Mouse (Mus musculus): ENCODE results near the gene Lrrc2. TPM values are rescaled to one million over a fixed set of nuclear protein-coding genes. Genes with fewer than 3 reads are reported as not detected.

Gene Lrrc2
- polyA plus RNA-seq, 1 experiment, result 0.84 TPM

GRCm38 (mm10) chr9:110920665-110921419, 30.5 kb upstream of the Lrrc2 start:
- 46% methylated on average over 15 of the region's 15 CpGs for WGBS
- Histone ChIP-seq H3K4me1 (ENCODE audit: control insufficient read depth, insufficient read depth, low read length) (0 out of 2 replicates have a peak, but pooled peaks cover 9% of the 10 kb centered on the region), H3K4me3 (replicated peaks; ENCODE audit: extremely low read depth, low read depth, low read length) (no peak overlapping the region)
- TF ChIP-seq POLR2A (IDR thresholded peaks at IDR 0.05; ENCODE audit: borderline replicate concordance, extremely low read depth, low read depth, low read length), result peak; percentile 10; the same call in 1 of the 2 replicates
- no peak for TF ChIP-seq CTCF (IDR thresholded peaks at IDR 0.05; ENCODE audit: insufficient read depth, low read length)
- DNase-seq, result peak; percentile 30

GRCm38 (mm10) chr9:110922759-110923158, 28.6 kb upstream of the Lrrc2 start:
- peak; percentile 90 for TF ChIP-seq CTCF (IDR thresholded peaks at IDR 0.05; ENCODE audit: insufficient read depth, low read length)
- no peak for TF ChIP-seq POLR2A (IDR thresholded peaks at IDR 0.05; ENCODE audit: borderline replicate concordance, extremely low read depth, low read depth, low read length)
- peak; percentile 66 for DNase-seq
- H3K4me3 ChIP-seq (replicated peaks; ENCODE audit: extremely low read depth, low read depth, low read length), result no peak overlapping the region
- 0 out of 2 replicates have a peak, but pooled peaks cover 9% of the 10 kb centered on the region for H3K4me1 ChIP-seq (ENCODE audit: control insufficient read depth, insufficient read depth, low read length)
- 12% methylated on average over 7 of the region's 7 CpGs for WGBS

GRCm38 (mm10) chr9:110931573-110931972, 19.8 kb upstream of the Lrrc2 start:
- no peak for TF ChIP-seq POLR2A (IDR thresholded peaks at IDR 0.05; ENCODE audit: borderline replicate concordance, extremely low read depth, low read depth, low read length)
- no peak for TF ChIP-seq CTCF (IDR thresholded peaks at IDR 0.05; ENCODE audit: insufficient read depth, low read length)
- 69% methylated on average over 6 of the region's 6 CpGs for WGBS
- DNase-seq, result no peak
- Histone ChIP-seq H3K4me1 (ENCODE audit: control insufficient read depth, insufficient read depth, low read length) (no peaks in the 10 kb centered on the region), H3K4me3 (replicated peaks; ENCODE audit: extremely low read depth, low read depth, low read length) (no peak overlapping the region)

GRCm38 (mm10) chr9:110933850-110934437, 17.4 kb upstream of the Lrrc2 start:
- 81% methylated on average over 12 of the region's 12 CpGs for WGBS
- no peak overlapping the region for H3K4me3 ChIP-seq (replicated peaks; ENCODE audit: extremely low read depth, low read depth, low read length)
- no peak for DNase-seq
- TF ChIP-seq CTCF (IDR thresholded peaks at IDR 0.05; ENCODE audit: insufficient read depth, low read length) (no peak), POLR2A (IDR thresholded peaks at IDR 0.05; ENCODE audit: borderline replicate concordance, extremely low read depth, low read depth, low read length) (no peak)
- H3K4me1 ChIP-seq (ENCODE audit: control insufficient read depth, insufficient read depth, low read length), result no peaks in the 10 kb centered on the region

GRCm38 (mm10) chr9:110935941-110936340, 15.4 kb upstream of the Lrrc2 start:
- no peak for DNase-seq
- no peak for TF ChIP-seq CTCF (IDR thresholded peaks at IDR 0.05; ENCODE audit: insufficient read depth, low read length)
- TF ChIP-seq POLR2A (IDR thresholded peaks at IDR 0.05; ENCODE audit: borderline replicate concordance, extremely low read depth, low read depth, low read length), result no peak
- no peak overlapping the region for H3K4me3 ChIP-seq (replicated peaks; ENCODE audit: extremely low read depth, low read depth, low read length)
- 76% methylated on average over 7 of the region's 7 CpGs for WGBS
- no peaks in the 10 kb centered on the region for H3K4me1 ChIP-seq (ENCODE audit: control insufficient read depth, insufficient read depth, low read length)

GRCm38 (mm10) chr9:110937506-110938490, 13.5 kb upstream of the Lrrc2 start:
- Histone ChIP-seq H3K4me1 (ENCODE audit: control insufficient read depth, insufficient read depth, low read length) (no peaks in the 10 kb centered on the region), H3K4me3 (replicated peaks; ENCODE audit: extremely low read depth, low read depth, low read length) (no peak overlapping the region)
- DNase-seq, result no peak
- TF ChIP-seq POLR2A (IDR thresholded peaks at IDR 0.05; ENCODE audit: borderline replicate concordance, extremely low read depth, low read depth, low read length) (no peak), CTCF (IDR thresholded peaks at IDR 0.05; ENCODE audit: insufficient read depth, low read length) (no peak)
- WGBS, result 74% methylated on average over 12 of the region's 12 CpGs

GRCm38 (mm10) chr9:110944265-110944664, 7.1 kb upstream of the Lrrc2 start:
- no peak for DNase-seq
- H3K4me1 ChIP-seq (ENCODE audit: control insufficient read depth, insufficient read depth, low read length), result no peaks in the 10 kb centered on the region
- 37% methylated on average over 13 of the region's 13 CpGs for WGBS
- peak; percentile 22; the same call in 1 of the 2 replicates for TF ChIP-seq CTCF (IDR thresholded peaks at IDR 0.05; ENCODE audit: insufficient read depth, low read length)
- TF ChIP-seq POLR2A (IDR thresholded peaks at IDR 0.05; ENCODE audit: borderline replicate concordance, extremely low read depth, low read depth, low read length), result no peak
- H3K4me3 ChIP-seq (replicated peaks; ENCODE audit: extremely low read depth, low read depth, low read length), result no peak overlapping the region

- no peak for DNase-seq
- no peaks in the 10 kb centered on the region for H3K4me1 ChIP-seq (ENCODE audit: control insufficient read depth, insufficient read depth, low read length)
- H3K4me3 ChIP-seq (replicated peaks; ENCODE audit: extremely low read depth, low read depth, low read length), result no peak overlapping the region
- TF ChIP-seq POLR2A (IDR thresholded peaks at IDR 0.05; ENCODE audit: borderline replicate concordance, extremely low read depth, low read depth, low read length) (no peak), CTCF (IDR thresholded peaks at IDR 0.05; ENCODE audit: insufficient read depth, low read length) (no peak)
- WGBS, result 26% methylated on average over 18 of the region's 18 CpGs
Observed at GRCm38 (mm10) chr9:110945343-110945742, 6.0 kb upstream of the Lrrc2 start.

- 32% methylated on average over 11 of the region's 11 CpGs for WGBS
- Histone ChIP-seq H3K4me3 (replicated peaks; ENCODE audit: extremely low read depth, low read depth, low read length) (no peak within 1 kb of the TSS), H3K4me1 (ENCODE audit: control insufficient read depth, insufficient read depth, low read length) (no peaks in the 10 kb centered on the region)
- no peak for DNase-seq
- no peak for TF ChIP-seq CTCF (IDR thresholded peaks at IDR 0.05; ENCODE audit: insufficient read depth, low read length)
- TF ChIP-seq POLR2A (IDR thresholded peaks at IDR 0.05; ENCODE audit: borderline replicate concordance, extremely low read depth, low read depth, low read length), result no peak
Observed at GRCm38 (mm10) chr9:110945926-110946325, 5.4 kb upstream of the Lrrc2 start, which contains the start of gene Tdgf1. Gene Tdgf1, minus strand, starts transcription at chr9:110946158.
